Mouse (Mus musculus): ENCODE measurements around the gene C1qtnf5. TPM values are rescaled to one million over a fixed set of nuclear protein-coding genes. Genes with fewer than 3 reads are reported as not detected.

C1qtnf5 gene
- polyA plus RNA-seq, 1 experiment: not detected

GRCm38 (mm10) chr9:44078136-44078797 lies 28.8 kb upstream of the C1qtnf5 start:
- no peak overlapping the region for H3K27ac ChIP-seq (ENCODE audit: insufficient read depth, low read length)
- H3K36me3 ChIP-seq (ENCODE audit: control insufficient read depth, insufficient read depth, low read length, poor library complexity, severe bottlenecking): no peaks in the 10 kb centered on the region
- H3K9me3 ChIP-seq (replicated peaks; ENCODE audit: control insufficient read depth, insufficient read depth, low read length, poor library complexity, severe bottlenecking): no peaks in the 10 kb centered on the region
- no peak for TF ChIP-seq POLR2A (IDR thresholded peaks at IDR 0.05; ENCODE audit: insufficient read depth, low read length)
- H3K27me3 ChIP-seq (ENCODE audit: control insufficient read depth, insufficient read depth, low read length, poor library complexity, severe bottlenecking): no peaks in the 10 kb centered on the region
- no peak overlapping the region for H3K4me3 ChIP-seq (ENCODE audit: low read depth, low read length)
- H3K9ac ChIP-seq (ENCODE audit: low read depth, poor library complexity, severe bottlenecking): no peak overlapping the region
- no peaks in the 10 kb centered on the region for H3K4me1 ChIP-seq (ENCODE audit: control insufficient read depth, insufficient read depth, low read length)

GRCm38 (mm10) chr9:44078955-44079756 lies 27.9 kb upstream of the C1qtnf5 start:
- no peaks in the 10 kb centered on the region for H3K4me1 ChIP-seq (ENCODE audit: control insufficient read depth, insufficient read depth, low read length)
- TF ChIP-seq POLR2A (IDR thresholded peaks at IDR 0.05; ENCODE audit: insufficient read depth, low read length): no peak
- TF ChIP-seq CTCF (IDR thresholded peaks at IDR 0.05; ENCODE audit: low read depth, low read length): no peak
- no peak for TF ChIP-seq EP300 (IDR thresholded peaks at IDR 0.05; ENCODE audit: insufficient read depth, low read depth, low read length)
- H3K4me3 ChIP-seq (ENCODE audit: low read depth, low read length): no peak overlapping the region
- H3K9me3 ChIP-seq (replicated peaks; ENCODE audit: control insufficient read depth, insufficient read depth, low read length, poor library complexity, severe bottlenecking): no peaks in the 10 kb centered on the region
- H3K27me3 ChIP-seq (ENCODE audit: control insufficient read depth, insufficient read depth, low read length, poor library complexity, severe bottlenecking): no peaks in the 10 kb centered on the region
- H3K9ac ChIP-seq (ENCODE audit: low read depth, poor library complexity, severe bottlenecking): no peak overlapping the region
- H3K36me3 ChIP-seq (ENCODE audit: control insufficient read depth, insufficient read depth, low read length, poor library complexity, severe bottlenecking): no peaks in the 10 kb centered on the region
- no peak overlapping the region for H3K27ac ChIP-seq (ENCODE audit: insufficient read depth, low read length)

GRCm38 (mm10) chr9:44079997-44080780 lies 26.9 kb upstream of the C1qtnf5 start:
- no peak overlapping the region for H3K9ac ChIP-seq (ENCODE audit: low read depth, poor library complexity, severe bottlenecking)
- H3K4me1 ChIP-seq (ENCODE audit: control insufficient read depth, insufficient read depth, low read length): no peaks in the 10 kb centered on the region
- TF ChIP-seq CTCF (IDR thresholded peaks at IDR 0.05; ENCODE audit: low read depth, low read length) (no peak), EP300 (IDR thresholded peaks at IDR 0.05; ENCODE audit: insufficient read depth, low read depth, low read length) (no peak), POLR2A (IDR thresholded peaks at IDR 0.05; ENCODE audit: insufficient read depth, low read length) (no peak)
- H3K9me3 ChIP-seq (replicated peaks; ENCODE audit: control insufficient read depth, insufficient read depth, low read length, poor library complexity, severe bottlenecking): no peaks in the 10 kb centered on the region
- no peak overlapping the region for H3K27ac ChIP-seq (ENCODE audit: insufficient read depth, low read length)
- no peaks in the 10 kb centered on the region for H3K36me3 ChIP-seq (ENCODE audit: control insufficient read depth, insufficient read depth, low read length, poor library complexity, severe bottlenecking)
- no peak overlapping the region for H3K4me3 ChIP-seq (ENCODE audit: low read depth, low read length)
- no peaks in the 10 kb centered on the region for H3K27me3 ChIP-seq (ENCODE audit: control insufficient read depth, insufficient read depth, low read length, poor library complexity, severe bottlenecking)

GRCm38 (mm10) chr9:44080953-44081352 lies 26.1 kb upstream of the C1qtnf5 start:
- H3K9ac ChIP-seq (ENCODE audit: low read depth, poor library complexity, severe bottlenecking): no peak overlapping the region
- H3K9me3 ChIP-seq (replicated peaks; ENCODE audit: control insufficient read depth, insufficient read depth, low read length, poor library complexity, severe bottlenecking): no peaks in the 10 kb centered on the region
- no peak for TF ChIP-seq EP300 (IDR thresholded peaks at IDR 0.05; ENCODE audit: insufficient read depth, low read depth, low read length)
- no peak for TF ChIP-seq CTCF (IDR thresholded peaks at IDR 0.05; ENCODE audit: low read depth, low read length)
- TF ChIP-seq POLR2A (IDR thresholded peaks at IDR 0.05; ENCODE audit: insufficient read depth, low read length): no peak
- no peaks in the 10 kb centered on the region for H3K27me3 ChIP-seq (ENCODE audit: control insufficient read depth, insufficient read depth, low read length, poor library complexity, severe bottlenecking)
- no peak overlapping the region for H3K4me3 ChIP-seq (ENCODE audit: low read depth, low read length)
- no peak overlapping the region for H3K27ac ChIP-seq (ENCODE audit: insufficient read depth, low read length)
- H3K36me3 ChIP-seq (ENCODE audit: control insufficient read depth, insufficient read depth, low read length, poor library complexity, severe bottlenecking): no peaks in the 10 kb centered on the region
- no peaks in the 10 kb centered on the region for H3K4me1 ChIP-seq (ENCODE audit: control insufficient read depth, insufficient read depth, low read length)

- no peaks in the 10 kb centered on the region for H3K27me3 ChIP-seq (ENCODE audit: control insufficient read depth, insufficient read depth, low read length, poor library complexity, severe bottlenecking)
- H3K4me1 ChIP-seq (ENCODE audit: control insufficient read depth, insufficient read depth, low read length): no peaks in the 10 kb centered on the region
- H3K4me3 ChIP-seq (ENCODE audit: low read depth, low read length): no peak overlapping the region
- H3K9ac ChIP-seq (ENCODE audit: low read depth, poor library complexity, severe bottlenecking): no peak overlapping the region
- no peaks in the 10 kb centered on the region for H3K9me3 ChIP-seq (replicated peaks; ENCODE audit: control insufficient read depth, insufficient read depth, low read length, poor library complexity, severe bottlenecking)
- H3K27ac ChIP-seq (ENCODE audit: insufficient read depth, low read length): no peak overlapping the region
- no peaks in the 10 kb centered on the region for H3K36me3 ChIP-seq (ENCODE audit: control insufficient read depth, insufficient read depth, low read length, poor library complexity, severe bottlenecking)
- TF ChIP-seq POLR2A (IDR thresholded peaks at IDR 0.05; ENCODE audit: insufficient read depth, low read length): no peak
- TF ChIP-seq EP300 (IDR thresholded peaks at IDR 0.05; ENCODE audit: insufficient read depth, low read depth, low read length): no peak
- TF ChIP-seq CTCF (IDR thresholded peaks at IDR 0.05; ENCODE audit: low read depth, low read length): no peak
Measured at GRCm38 (mm10) chr9:44081581-44081980, 25.5 kb upstream of the C1qtnf5 start.

Data from ES-Bruce4 (cell line).